Mouse (Mus musculus): ENCODE measurements around the gene Mcfd2.

Gene Mcfd2

DNA sequence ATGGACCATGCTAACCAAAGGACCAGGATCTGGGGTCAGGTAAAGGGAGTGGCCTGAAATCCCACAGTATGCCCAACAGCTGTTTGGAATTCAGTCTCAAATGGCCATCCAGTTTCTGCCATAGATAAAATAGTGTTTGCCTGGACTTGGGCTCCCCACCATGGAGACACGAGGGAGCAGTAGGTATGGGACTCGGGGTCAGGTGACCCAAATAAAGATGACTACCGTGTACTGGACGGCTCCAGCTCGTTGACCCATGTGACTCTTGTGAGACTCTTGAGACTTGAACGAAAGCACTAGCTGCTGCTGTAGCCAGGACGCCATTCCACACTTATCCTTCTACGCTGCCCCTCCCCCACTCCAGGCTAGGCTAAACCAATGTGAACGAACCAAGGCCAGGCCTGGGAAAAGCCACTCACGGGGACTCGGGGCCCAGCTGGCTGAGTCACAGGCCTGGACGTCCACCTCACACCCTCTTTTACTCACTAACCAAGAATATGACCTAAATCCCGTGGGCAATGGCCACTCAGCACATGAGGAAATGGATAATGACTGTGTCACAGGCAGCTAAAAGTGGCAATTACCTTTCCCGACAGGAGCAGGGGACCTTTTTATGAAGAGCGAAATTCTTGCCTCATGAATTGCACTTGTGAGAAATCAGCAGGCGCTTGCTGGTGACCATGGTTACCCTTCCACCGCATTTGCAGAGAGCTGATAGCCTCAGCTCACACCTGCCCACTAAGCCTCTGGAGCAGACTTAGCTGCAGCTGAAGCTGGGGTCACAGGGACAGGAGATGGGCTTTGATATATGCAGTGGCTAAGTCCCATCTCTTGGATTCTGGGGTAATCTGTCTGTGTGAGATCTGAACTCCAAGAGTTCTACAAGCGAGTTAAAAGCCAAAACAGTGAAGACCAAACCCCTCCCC is 28.7 kb downstream of the Mcfd2 start:
- no peak for DNase-seq (ENCODE audit: low read depth)

DNA sequence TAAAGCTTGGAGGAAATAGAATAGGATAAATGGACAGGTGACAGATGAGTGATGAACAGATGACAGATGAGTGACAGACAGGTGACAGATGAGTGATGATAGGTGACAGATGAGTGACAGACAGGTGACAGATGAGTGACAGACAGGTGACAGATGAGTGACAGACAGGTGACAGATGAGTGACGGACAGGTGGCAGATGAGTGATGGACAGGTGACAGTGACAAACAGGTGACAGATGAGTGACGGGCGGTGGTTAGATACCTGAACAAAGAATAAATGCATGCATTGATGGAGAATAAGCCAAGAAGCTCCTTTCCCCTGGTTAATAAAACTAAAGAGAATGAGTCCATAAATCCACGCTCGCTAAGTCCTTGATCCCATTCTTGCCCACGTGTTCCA is 30.7 kb downstream of the Mcfd2 start:
- no peak for DNase-seq (ENCODE audit: low read depth)

DNA sequence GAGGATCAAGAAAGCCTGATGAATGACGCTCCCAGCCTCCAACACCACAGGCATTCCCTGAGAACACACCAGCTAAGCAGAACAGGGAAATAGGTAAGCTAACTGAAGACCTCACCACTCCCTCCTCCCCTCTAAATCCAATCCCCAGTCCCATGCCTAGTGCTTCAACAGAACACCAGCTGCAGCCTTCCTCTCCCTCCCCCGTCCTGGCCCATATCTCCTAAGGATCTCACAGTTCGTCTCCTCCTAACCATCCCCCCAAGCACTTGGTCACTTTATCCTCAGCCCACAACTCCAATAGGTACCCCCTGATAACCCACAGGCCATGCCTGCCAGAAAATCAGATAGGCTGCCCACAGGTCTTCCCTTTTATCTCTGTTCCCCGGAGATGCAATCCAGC is 37.9 kb downstream of the Mcfd2 start:
- DNase-seq (ENCODE audit: low read depth): no peak

DNA sequence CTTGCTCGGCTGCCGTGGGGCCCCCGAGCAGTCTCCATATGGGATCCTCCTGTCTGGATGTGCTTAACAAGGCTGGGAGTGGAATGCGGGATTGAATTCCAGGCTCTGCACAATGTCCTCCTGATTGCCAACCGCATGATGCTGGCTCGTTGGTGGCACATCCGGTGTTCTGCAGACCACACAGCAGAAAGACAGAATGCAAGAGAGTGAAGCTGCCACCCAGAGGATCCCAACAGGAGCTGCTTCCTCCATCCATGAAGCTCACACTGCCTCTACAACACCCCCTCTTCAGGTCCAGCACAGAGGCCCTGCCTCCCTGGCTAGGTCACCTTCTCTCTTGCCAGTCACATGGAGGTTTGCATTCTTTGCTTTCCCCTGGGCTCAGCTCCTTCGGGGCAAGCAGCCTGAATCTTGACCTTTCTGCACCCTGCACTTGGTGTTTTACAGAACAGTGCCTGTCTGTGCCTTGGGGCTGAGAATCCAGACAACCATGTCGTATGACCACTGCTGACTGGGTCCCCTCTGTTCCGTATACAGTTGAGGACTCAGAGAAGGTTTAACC is 39.6 kb downstream of the Mcfd2 start:
- DNase-seq (ENCODE audit: low read depth): no peak

DNA sequence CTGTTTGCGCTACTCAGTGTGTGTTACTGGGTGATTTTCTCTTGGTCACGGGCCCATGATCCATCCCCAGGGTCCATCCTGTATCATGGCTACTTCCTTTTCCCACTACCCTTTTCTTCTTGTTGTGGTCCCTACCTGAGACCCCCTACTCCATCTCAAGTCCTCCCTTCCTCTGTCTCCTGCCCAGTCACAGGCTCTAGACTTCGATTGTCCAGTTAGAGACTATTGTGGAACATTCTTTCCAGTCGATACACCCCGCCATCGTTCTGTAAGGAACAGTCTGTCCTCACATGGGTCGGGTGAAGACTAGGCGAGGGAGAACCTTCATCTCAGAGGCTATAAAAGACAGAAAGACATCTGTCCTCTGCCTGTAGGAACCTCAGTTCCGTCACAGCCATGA is 40.4 kb downstream of the Mcfd2 start:
- no peak for DNase-seq (ENCODE audit: low read depth)

DNA sequence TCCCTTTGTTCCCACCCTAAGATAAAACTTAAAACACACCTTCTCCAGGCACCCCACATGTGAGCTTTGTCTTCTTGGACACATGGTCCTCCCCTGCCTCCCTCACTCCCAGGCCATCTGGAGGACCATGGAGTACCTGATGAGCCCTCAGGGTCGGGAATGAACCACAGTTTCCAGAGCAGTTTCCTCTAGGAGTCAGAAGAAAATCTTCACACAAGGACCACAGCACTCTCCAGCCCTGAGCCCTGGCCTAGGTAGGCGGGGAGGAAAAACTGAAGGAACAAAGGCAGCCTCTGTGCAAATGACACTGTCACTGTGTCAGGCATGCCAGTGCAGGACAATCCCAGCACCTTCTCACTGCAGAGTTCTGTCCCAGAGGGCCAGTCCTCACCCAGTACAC is 41.3 kb downstream of the Mcfd2 start:
- DNase-seq (ENCODE audit: low read depth): no peak

DNA sequence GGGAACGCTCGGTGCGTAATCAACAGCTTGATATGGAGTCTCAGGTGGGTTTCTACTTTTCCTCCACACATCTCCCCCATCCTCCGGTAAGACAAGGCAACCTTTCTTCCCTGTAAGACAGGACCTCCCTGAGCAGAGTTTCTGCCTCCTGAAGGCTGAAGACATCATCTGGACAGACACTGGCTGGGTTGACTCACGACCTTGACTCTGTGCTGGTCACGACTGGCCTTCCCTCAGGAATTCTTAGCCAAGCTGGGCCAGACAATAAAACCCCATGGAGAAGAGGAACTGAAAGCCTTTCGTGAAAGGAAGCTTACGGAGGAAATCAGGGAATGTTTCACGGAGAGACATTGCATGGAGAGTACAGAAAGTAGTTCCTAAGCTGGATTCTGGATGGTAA is 46.3 kb downstream of the Mcfd2 start:
- no peak for DNase-seq (ENCODE audit: low read depth)

DNA sequence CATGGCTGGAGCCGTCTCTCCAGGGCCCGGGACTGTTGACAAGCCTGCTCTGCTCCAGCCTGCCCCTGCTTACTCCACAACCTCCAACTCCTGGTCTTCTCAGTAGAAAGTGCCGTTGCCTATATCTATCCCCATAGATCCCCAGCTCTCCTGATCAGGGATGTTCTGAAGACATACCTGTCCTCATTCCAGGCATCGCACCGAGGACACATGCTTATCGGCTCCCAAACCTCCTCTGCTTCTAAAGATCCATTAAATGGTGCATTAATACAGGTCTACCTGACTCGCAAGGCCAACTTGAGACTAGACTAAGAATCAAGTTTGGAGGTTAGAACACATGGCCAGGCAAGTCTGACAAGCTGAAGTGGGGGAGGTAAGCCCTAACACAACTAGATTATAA is 51.2 kb downstream of the Mcfd2 start:
- no peak for DNase-seq (ENCODE audit: low read depth)

DNA sequence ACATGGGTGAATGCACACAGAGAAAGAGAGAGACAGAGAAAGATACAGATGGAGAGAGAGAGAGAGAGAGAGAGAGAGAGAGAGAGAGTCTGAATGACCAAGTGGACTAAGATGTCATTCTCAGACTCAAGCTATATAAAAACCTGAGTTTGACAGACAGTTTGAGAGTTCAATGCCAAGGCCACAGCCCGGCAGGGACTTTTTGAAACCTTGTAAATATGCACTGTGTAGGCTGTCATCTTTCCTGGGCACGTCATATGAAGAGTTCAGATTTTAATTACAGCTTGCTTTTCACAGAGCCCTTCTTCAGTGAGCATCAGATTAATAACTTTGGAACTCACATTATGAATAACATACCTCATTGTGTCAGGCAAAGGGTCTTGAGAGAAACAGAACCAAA is 55.2 kb downstream of the Mcfd2 start:
- DNase-seq (ENCODE audit: low read depth): peak; percentile 47

DNA sequence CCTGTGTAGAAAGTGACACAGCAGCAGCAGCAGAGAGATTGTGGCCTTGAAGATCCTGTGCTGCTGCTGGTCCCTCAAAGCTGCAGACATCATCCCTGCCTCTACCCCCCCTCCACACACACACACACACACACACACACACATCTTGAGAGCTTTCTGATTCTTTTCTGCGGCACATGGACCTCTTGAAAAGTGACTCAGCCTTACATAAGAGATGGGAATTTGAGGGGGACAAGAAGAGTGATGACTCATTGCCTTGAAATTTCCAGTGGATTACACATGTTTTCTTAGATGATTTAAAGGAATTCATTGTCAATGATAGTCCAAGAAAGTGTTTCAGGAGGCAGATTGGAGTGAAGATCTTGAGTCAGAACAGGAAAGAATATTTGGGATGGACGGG is 58.9 kb downstream of the Mcfd2 start:
- no peak for DNase-seq (ENCODE audit: low read depth)
